Mouse (Mus musculus): Measurements from ENCODE around the gene Atg16l2.

GRCm38 (mm10) chr7:101291211-101291610 is 10.8 kb downstream of the Atg16l2 start:
- TF ChIP-seq USF1 (IDR thresholded peaks at IDR 0.05; ENCODE audit: low read depth) (no peak), POLR2A (IDR thresholded peaks at IDR 0.05; ENCODE audit: insufficient read length, low read depth) (no peak), REST (IDR thresholded peaks at IDR 0.05; ENCODE audit: insufficient read depth, insufficient read length) (no peak), POLR2AphosphoS2 (IDR thresholded peaks at IDR 0.05; ENCODE audit: insufficient read length, low read depth) (no peak), E2F4 (IDR thresholded peaks at IDR 0.05; ENCODE audit: insufficient read depth) (no peak)

Data from myocyte (in vitro differentiated cells).